Mouse (Mus musculus): ENCODE results near the gene Gm21981.

GRCm38 (mm10) chr17:47689894-47690293 is 4.4 kb downstream of the Gm21981 start:
- no peak for TF ChIP-seq CTCF (IDR thresholded peaks at IDR 0.05; ENCODE audit: extremely low read depth, insufficient read depth, low read length)
- TF ChIP-seq POLR2A (IDR thresholded peaks at IDR 0.05; ENCODE audit: extremely low read depth, insufficient read depth, low read length) = no peak

Measured in cortical plate, adult 2 months (tissue).